Mouse (Mus musculus) spleen, postnatal 14 days (tissue): ENCODE data around the gene Tmem223.
"Not testable (repeated sequence)": the region's sequence is repeated elsewhere in the genome, so short reads cannot be mapped to it uniquely, and the experiment has no call there.

Experiments
- DNase-seq, 2 experiments: peaks; one replicate each; pipeline ENCODE4 v3.0.0; 2021 to 2022; ENCODE audit warnings: low spot score in 2 of 2

Tmem223 gene

DNA sequence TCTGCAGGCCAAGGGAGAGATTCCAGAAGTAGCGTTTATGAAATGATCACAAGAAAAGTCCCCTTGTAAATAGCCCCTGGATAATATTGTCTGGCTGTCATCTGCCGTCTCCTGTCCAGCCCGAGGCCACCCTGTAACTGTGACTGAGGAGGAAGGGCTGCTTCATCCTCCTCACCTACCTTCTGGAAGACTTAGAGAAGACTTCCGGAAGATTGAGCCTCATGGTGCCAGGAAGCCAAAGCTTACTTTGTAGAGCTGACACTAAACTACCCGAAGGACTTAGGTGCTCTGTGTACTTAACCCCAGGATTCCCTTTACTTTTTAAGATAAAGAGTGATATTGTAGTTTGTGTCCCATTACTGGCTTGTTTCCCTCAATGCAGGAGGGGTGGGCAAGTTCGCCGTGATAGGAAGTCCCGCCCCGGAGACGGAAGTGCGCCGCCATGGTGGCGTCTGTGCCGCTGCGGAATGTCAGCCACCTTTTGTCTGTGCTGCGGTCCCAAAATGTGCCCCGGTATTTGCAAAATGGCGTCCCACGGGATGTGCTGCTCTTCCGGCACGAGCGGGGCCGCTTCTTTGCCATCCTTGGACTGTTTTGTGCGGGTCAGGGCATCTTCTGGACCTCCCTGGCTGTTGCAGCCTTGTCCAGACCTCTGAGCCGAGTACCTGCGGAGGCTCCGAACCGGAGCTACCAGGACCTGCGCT, at the start of gene Tmem223:
Gene Tmem223 (plus strand): TSS at position 430 of the 704 bp plus-strand sequence.
- DNase-seq: peak; percentile 60 to 76

DNA sequence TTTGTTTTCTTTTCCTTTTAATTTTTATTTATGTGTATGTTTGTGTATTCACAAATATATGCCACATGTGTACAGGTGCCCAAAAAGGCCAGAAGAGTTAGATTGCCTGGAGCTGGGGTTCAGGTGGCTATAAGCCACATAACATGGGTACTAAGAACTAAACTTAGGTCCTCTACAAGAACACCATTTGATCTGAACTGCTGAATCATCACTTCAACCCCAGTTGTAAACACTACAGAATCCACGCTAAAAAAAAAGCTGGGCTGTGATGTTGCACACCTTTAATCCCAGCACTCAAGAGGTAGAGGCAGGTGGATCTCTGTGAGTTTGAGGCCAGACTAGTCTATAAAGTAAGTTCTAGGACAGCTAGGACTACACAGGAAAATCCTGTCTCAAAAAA, 49.4 kb upstream of the Tmem223 start:
- no peak for DNase-seq

- DNase-seq: no peak
Observed at GRCm38 (mm10) chr19:8722021-8722420, 48.8 kb upstream of the Tmem223 start.

- no peak for DNase-seq
Observed at GRCm38 (mm10) chr19:8722559-8722906, 48.3 kb upstream of the Tmem223 start.

DNA sequence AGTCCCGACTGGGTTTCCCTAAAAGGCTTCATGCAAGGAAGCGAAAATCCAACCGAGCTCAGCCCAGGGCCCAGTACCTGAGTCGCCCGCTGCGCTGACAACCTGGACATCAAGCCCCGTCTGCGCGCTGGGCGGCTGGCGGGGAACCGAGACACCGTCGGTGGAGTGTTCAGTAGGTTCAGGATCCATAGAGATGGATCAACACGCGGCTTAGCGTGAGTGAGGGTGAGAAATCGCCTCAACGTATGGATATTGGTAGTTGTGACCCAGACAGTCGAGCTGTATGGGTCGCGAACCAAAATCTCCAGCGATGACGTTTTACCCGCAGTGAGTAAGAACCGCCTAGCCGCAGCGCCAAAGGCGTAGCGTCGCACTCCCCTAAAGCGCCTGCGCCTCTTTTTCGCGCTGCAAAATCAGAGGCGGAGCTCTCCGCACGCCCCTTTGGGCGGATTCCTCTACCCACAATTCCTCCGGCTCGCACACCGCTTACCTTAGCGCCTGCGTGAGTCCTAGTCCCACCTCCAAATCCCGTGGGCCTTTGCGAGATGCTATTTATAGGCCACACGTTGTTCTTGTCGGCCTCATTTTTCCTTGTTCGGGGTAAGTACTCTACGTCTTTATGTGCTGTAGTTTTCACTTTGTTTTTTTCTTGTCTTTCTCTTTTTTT, 47.8 kb upstream of the Tmem223 start, which contains the start of gene Slc3a2:
Gene Slc3a2 (minus strand): TSS at position 463 of the 667 bp plus-strand sequence.
- DNase-seq: peak; percentile 90 to 91

DNA sequence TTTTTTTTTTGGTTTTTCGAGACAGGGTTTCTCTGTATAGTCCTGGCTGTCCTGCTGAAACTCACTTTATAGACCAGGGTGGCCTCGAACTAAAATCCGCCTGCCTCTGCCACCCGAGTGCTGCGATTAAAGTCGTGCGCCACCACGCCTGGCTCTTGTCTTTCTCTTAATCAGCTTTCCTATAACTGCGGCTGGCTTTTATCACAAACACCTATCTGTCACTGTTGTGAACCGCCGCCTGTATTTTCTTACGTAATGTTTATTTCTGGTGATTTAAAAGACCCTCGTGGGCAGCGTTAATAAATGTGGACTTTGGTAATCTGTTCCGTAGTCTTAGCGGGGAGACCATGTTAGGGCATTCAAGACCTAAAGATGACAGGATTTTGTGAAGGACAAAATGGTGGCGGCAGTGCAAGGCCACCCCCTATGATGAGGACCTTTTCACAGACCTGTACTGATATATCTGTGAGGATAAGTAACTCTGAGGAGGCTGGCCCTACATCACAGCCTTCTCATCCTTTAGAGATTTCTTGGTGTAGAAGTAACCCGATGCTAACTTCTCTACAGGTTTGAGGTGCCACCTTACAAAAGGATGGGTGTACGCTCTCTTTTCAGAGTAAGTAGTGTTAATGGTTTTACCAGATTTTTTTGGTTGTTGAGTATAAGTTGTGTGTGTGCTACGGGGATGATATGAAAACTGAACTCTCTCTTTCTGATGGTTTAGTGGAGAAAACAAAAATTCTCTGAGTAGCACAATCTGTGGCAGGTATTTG, 47.0 kb upstream of the Tmem223 start:
- DNase-seq: no peak

- DNase-seq: no peak
Observed at GRCm38 (mm10) chr19:8724392-8724791, 46.4 kb upstream of the Tmem223 start.

- DNase-seq: no peak
Observed at GRCm38 (mm10) chr19:8725081-8725613, 45.6 kb upstream of the Tmem223 start.

DNA sequence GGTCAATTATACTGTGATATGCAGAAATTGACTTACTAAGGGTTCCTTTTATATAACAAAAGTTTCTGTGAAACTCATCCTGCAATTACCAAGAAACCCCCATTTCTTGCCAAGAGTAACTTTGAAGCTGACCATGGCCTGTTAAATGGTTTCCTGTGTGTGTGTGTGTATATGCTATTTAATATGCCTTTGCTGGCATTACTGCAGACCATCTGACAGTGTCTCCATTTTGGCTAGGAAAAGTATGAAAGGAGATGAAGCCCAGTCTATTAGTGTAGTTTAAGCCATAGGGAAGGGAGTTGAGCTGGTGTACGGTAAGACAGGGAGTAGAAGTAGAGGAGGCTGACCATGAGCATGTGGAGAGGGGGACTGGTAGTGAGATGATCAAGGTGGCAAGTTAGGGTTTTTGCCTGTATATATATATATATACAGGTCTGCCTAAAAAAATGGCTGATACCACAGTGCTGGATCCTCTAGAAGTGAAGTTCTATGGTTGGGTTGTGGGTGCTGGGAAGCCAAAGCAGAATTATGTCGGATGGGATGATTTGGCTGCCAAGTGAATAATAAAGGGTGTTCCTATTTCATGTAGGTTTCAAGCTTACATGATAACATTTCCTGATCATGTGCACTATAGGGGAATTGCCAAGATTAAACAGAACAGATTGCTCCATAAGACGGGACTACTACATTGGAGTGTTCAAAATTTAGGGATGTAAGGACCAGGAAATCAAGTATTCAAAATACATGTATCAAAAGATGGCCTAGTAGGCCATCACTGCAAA, 44.0 kb upstream of the Tmem223 start:
- no peak for DNase-seq

- DNase-seq: no peak
Observed at GRCm38 (mm10) chr19:8727495-8728114, 43.2 kb upstream of the Tmem223 start.

DNA sequence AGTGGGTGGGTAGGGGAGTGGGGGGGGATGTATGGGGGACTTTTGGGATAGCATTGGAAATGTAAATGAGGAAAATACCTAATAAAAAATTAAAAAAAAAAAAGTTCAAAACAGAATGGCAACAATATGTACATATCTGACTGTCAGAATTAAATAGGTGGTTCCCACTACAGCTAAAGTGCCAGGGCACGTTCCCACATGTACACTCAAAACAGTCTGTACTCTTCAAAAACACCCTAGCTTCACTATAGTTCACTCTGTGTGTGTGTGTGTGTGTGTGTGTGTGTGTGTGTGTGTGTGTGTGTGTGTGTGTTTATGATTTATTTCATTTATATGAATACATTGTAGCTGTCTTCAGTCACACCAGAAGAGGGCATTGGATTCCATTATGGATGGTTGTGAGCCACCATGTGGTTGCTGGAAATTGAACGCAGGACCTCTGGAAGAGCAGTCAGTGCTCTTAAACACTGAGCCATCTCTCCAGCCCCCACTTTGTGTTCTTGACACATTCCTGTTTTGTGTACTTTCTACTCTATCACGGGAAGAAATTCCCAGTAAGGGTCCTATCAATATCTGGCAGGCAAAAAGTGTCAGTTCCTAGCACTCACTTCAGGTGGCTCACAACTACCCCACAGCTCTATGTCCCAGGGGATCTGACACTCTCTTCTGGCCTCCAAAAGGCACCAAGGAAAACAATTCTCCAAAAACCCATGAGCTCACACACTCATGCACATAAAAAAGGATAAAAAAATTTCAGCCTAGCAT, 42.3 kb upstream of the Tmem223 start:
- DNase-seq: not testable (repeated sequence)

DNA sequence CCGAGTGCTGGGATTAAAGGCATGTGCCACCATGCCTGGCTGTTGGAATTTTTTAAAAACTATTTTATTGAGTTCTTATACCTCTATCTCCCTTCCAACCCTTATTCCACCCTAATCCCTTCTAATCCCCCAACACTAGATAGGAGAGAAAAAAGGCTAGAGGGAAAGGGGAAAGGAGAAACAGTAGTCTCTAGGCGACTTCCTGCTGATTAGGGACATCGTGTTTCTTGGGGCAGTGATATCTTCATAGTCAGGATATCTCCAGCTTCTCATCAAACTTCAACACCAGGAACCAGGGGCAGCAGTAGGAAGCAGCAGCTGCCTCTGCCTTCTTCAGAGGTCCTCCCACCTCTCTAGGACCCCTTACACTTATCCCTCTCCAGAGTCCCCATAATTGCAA, 36.5 kb upstream of the Tmem223 start:
- DNase-seq: no peak

- peak; percentile 75 to 90 for DNase-seq
Observed at GRCm38 (mm10) chr19:8735389-8736159, 35.2 kb upstream of the Tmem223 start, which contains the start of gene Wdr74. TSS of gene Wdr74 (plus strand) at chr19:8735827.

- no peak for DNase-seq
Observed at GRCm38 (mm10) chr19:8736160-8736467, 34.7 kb upstream of the Tmem223 start.

GRCm38 (mm10) chr19:8738911-8739310, 31.9 kb upstream of the Tmem223 start:
- DNase-seq: no peak

- no peak for DNase-seq
Observed at GRCm38 (mm10) chr19:8739646-8740045, 31.1 kb upstream of the Tmem223 start.

- DNase-seq: no peak
Observed at GRCm38 (mm10) chr19:8740603-8741002, 30.2 kb upstream of the Tmem223 start, which contains the start of gene 1700092M07Rik. TSS of gene 1700092M07Rik (plus strand) at chr19:8740718.

DNA sequence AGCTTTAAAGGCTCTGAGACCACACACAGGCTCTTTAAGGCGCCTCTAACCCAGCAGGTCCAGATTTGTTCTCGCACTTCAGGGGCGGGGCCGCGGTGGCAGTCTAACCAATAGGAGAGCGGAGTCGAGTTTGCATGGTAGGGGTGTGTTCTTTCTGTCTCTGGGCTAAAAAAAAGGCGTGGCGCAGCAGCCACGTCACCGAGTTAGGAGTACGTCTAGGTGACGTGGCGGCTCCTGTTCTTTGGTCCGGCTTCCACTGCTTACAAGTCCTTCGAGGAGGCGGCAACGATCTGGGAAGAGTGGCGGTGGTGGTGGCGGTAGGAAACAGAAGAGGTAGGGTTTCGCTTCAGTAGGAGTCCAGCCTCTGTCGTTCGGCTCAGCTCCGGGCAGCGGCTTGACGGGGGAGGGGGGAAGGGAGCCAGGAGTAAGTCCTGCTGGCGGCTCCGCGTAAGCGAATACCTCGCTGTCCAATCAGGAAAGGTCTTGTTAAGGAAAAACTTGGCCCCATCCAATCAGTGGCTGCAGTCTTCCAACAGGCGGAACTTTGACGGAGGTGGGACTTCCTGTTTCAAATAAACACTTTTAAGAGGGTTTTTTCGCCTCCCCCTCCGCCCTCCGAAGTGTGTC, 29.4 kb upstream of the Tmem223 start, which contains the start of gene Stx5a:
Gene Stx5a (plus strand): TSS at position 171 of the 627 bp plus-strand sequence.
- DNase-seq: peak; percentile 85 to 90

DNA sequence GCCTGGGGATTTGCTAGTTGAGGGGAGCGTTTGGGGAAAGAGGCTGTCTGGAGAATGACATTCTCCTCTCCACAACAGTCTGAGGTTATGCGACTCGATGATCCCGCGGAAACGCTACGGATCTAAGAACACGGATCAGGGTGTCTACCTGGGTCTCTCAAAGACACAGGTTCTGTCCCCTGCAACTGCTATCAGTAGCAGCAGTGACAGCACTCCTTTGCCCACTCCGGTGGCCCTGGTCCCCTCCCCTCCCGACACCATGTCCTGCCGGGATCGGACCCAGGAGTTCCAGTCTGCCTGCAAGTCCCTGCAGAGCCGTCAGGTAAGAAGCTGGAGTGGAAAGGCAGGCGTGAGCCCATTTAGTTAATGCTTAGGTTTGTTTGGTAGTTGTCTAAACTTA, 28.6 kb upstream of the Tmem223 start:
- no peak for DNase-seq
